Mouse (Mus musculus): Measurements from ENCODE around the gene Tjp1. TPM values are rescaled to one million over a fixed set of nuclear protein-coding genes. Genes with fewer than 3 reads are reported as not detected.

Gene Tjp1
- polyA plus RNA-seq, 1 experiment from 2014 or later, result 17.4 TPM

GRCm38 (mm10) chr7:65497733-65498583 is 29.6 kb downstream of the Tjp1 start:
- peak; percentile 86 for ATAC-seq
- WGBS, result 52% methylated on average over 12 of the region's 12 CpGs
- Histone ChIP-seq H3K9ac (ENCODE audit: low read depth, low read length) (no peak overlapping the region), H3K27ac (ENCODE audit: low read length) (no peak overlapping the region), H3K4me2 (ENCODE audit: low read depth, low read length) (no peak overlapping the region), H3K4me3 (ENCODE audit: low read length) (no peak overlapping the region), H3K9me3 (ENCODE audit: control insufficient read depth, low read length) (no peaks in the 10 kb centered on the region), H3K36me3 (ENCODE audit: control insufficient read depth, insufficient read depth, low read length) (no peaks in the 10 kb centered on the region), H3K27me3 (replicated peaks; ENCODE audit: control insufficient read depth, insufficient read depth, low read length) (no peaks in the 10 kb centered on the region), H3K4me1 (ENCODE audit: control insufficient read depth, insufficient read depth, low read length) (no peaks in the 10 kb centered on the region)

- Histone ChIP-seq H3K9me3 (ENCODE audit: control insufficient read depth, low read length) (no peaks in the 10 kb centered on the region), H3K4me3 (ENCODE audit: low read length) (no peak overlapping the region), H3K27ac (ENCODE audit: low read length) (no peak overlapping the region), H3K36me3 (ENCODE audit: control insufficient read depth, insufficient read depth, low read length) (no peaks in the 10 kb centered on the region), H3K9ac (ENCODE audit: low read depth, low read length) (no peak overlapping the region), H3K27me3 (replicated peaks; ENCODE audit: control insufficient read depth, insufficient read depth, low read length) (no peaks in the 10 kb centered on the region), H3K4me1 (ENCODE audit: control insufficient read depth, insufficient read depth, low read length) (peaks cover 10% of the 10 kb centered on the region), H3K4me2 (ENCODE audit: low read depth, low read length) (no peak overlapping the region)
- 79% methylated on average over 7 of the region's 7 CpGs for whole genome bisulfite sequencing
- no peak for ATAC-seq
Observed at GRCm38 (mm10) chr7:65490526-65490925, 37.1 kb downstream of the Tjp1 start.

GRCm38 (mm10) chr7:65489742-65490141 is 37.8 kb downstream of the Tjp1 start:
- Histone ChIP-seq H3K27ac (ENCODE audit: low read length) (no peak overlapping the region), H3K4me1 (ENCODE audit: control insufficient read depth, insufficient read depth, low read length) (peaks cover 11% of the 10 kb centered on the region), H3K9me3 (ENCODE audit: control insufficient read depth, low read length) (no peaks in the 10 kb centered on the region), H3K4me3 (ENCODE audit: low read length) (no peak overlapping the region), H3K27me3 (replicated peaks; ENCODE audit: control insufficient read depth, insufficient read depth, low read length) (no peaks in the 10 kb centered on the region), H3K4me2 (ENCODE audit: low read depth, low read length) (no peak overlapping the region), H3K36me3 (ENCODE audit: control insufficient read depth, insufficient read depth, low read length) (no peaks in the 10 kb centered on the region), H3K9ac (ENCODE audit: low read depth, low read length) (no peak overlapping the region)
- WGBS, result 67% methylated on average over 9 of the region's 9 CpGs
- no peak for ATAC-seq

- Histone ChIP-seq H3K4me2 (ENCODE audit: low read depth, low read length) (no peak overlapping the region), H3K27me3 (replicated peaks; ENCODE audit: control insufficient read depth, insufficient read depth, low read length) (no peaks in the 10 kb centered on the region), H3K9ac (ENCODE audit: low read depth, low read length) (no peak overlapping the region), H3K27ac (ENCODE audit: low read length) (no peak overlapping the region), H3K9me3 (ENCODE audit: control insufficient read depth, low read length) (no peaks in the 10 kb centered on the region), H3K36me3 (ENCODE audit: control insufficient read depth, insufficient read depth, low read length) (no peaks in the 10 kb centered on the region), H3K4me1 (ENCODE audit: control insufficient read depth, insufficient read depth, low read length) (peaks cover 16% of the 10 kb centered on the region), H3K4me3 (ENCODE audit: low read length) (no peak overlapping the region)
- WGBS, result 88% methylated on average over 6 of the region's 6 CpGs
- ATAC-seq, result no peak
Observed at GRCm38 (mm10) chr7:65489195-65489594, 38.4 kb downstream of the Tjp1 start.

GRCm38 (mm10) chr7:65486259-65486681 is 41.3 kb downstream of the Tjp1 start:
- ATAC-seq, result peak; percentile 72
- Histone ChIP-seq H3K4me3 (ENCODE audit: low read length) (peak overlapping the region; percentile 24), H3K4me2 (ENCODE audit: low read depth, low read length) (peak overlapping the region; percentile 57), H3K36me3 (ENCODE audit: control insufficient read depth, insufficient read depth, low read length) (no peaks in the 10 kb centered on the region), H3K9me3 (ENCODE audit: control insufficient read depth, low read length) (no peaks in the 10 kb centered on the region), H3K27me3 (replicated peaks; ENCODE audit: control insufficient read depth, insufficient read depth, low read length) (no peaks in the 10 kb centered on the region), H3K27ac (ENCODE audit: low read length) (peak overlapping the region; percentile 39), H3K4me1 (ENCODE audit: control insufficient read depth, insufficient read depth, low read length) (peaks cover 32% of the 10 kb centered on the region), H3K9ac (ENCODE audit: low read depth, low read length) (peak overlapping the region; percentile 41; the same call in 1 of the 2 replicates)
- 3% methylated on average over 13 of the region's 13 CpGs for WGBS

GRCm38 (mm10) chr7:65484170-65484778 is 43.3 kb downstream of the Tjp1 start:
- Histone ChIP-seq H3K4me1 (ENCODE audit: control insufficient read depth, insufficient read depth, low read length) (peaks cover 32% of the 10 kb centered on the region), H3K4me2 (ENCODE audit: low read depth, low read length) (no peak overlapping the region), H3K36me3 (ENCODE audit: control insufficient read depth, insufficient read depth, low read length) (no peaks in the 10 kb centered on the region), H3K27ac (ENCODE audit: low read length) (peak overlapping the region; percentile 90), H3K27me3 (replicated peaks; ENCODE audit: control insufficient read depth, insufficient read depth, low read length) (no peaks in the 10 kb centered on the region), H3K9ac (ENCODE audit: low read depth, low read length) (no peak overlapping the region), H3K9me3 (ENCODE audit: control insufficient read depth, low read length) (no peaks in the 10 kb centered on the region), H3K4me3 (ENCODE audit: low read length) (no peak overlapping the region)
- peak; percentile 86 for ATAC-seq
- WGBS, result 40% methylated on average over 5 of the region's 5 CpGs

- H3K36me3 ChIP-seq (ENCODE audit: control insufficient read depth, insufficient read depth, low read length), result no peaks in the 10 kb centered on the region
- peak; percentile 23 for ATAC-seq
- H3K4me1 ChIP-seq (ENCODE audit: control insufficient read depth, insufficient read depth, low read length), result peaks cover 32% of the 10 kb centered on the region
- no peaks in the 10 kb centered on the region for H3K27me3 ChIP-seq (replicated peaks; ENCODE audit: control insufficient read depth, insufficient read depth, low read length)
- no peak overlapping the region for H3K4me3 ChIP-seq (ENCODE audit: low read length)
- H3K9me3 ChIP-seq (ENCODE audit: control insufficient read depth, low read length), result no peaks in the 10 kb centered on the region
- no peak overlapping the region for H3K9ac ChIP-seq (ENCODE audit: low read depth, low read length)
- peak overlapping the region; percentile 31; the same call in 1 of the 2 replicates for H3K27ac ChIP-seq (ENCODE audit: low read length)
- 41% methylated on average over 2 of the region's 2 CpGs for WGBS
- no peak overlapping the region for H3K4me2 ChIP-seq (ENCODE audit: low read depth, low read length)
Observed at GRCm38 (mm10) chr7:65482216-65482615, 45.4 kb downstream of the Tjp1 start.

- Histone ChIP-seq H3K9ac (ENCODE audit: low read depth, low read length) (no peak overlapping the region), H3K9me3 (ENCODE audit: control insufficient read depth, low read length) (no peaks in the 10 kb centered on the region), H3K27me3 (replicated peaks; ENCODE audit: control insufficient read depth, insufficient read depth, low read length) (no peaks in the 10 kb centered on the region), H3K27ac (ENCODE audit: low read length) (no peak overlapping the region), H3K36me3 (ENCODE audit: control insufficient read depth, insufficient read depth, low read length) (no peaks in the 10 kb centered on the region), H3K4me1 (ENCODE audit: control insufficient read depth, insufficient read depth, low read length) (peaks cover 16% of the 10 kb centered on the region), H3K4me3 (ENCODE audit: low read length) (no peak overlapping the region), H3K4me2 (ENCODE audit: low read depth, low read length) (no peak overlapping the region)
- WGBS, result 64% methylated on average over 3 of the region's 3 CpGs
- ATAC-seq, result no peak
Observed at GRCm38 (mm10) chr7:65472048-65472447, 55.5 kb downstream of the Tjp1 start.

- no peak overlapping the region for H3K4me3 ChIP-seq (ENCODE audit: low read length)
- H3K36me3 ChIP-seq (ENCODE audit: control insufficient read depth, insufficient read depth, low read length), result no peaks in the 10 kb centered on the region
- no peak overlapping the region for H3K27ac ChIP-seq (ENCODE audit: low read length)
- H3K27me3 ChIP-seq (replicated peaks; ENCODE audit: control insufficient read depth, insufficient read depth, low read length), result no peaks in the 10 kb centered on the region
- no peaks in the 10 kb centered on the region for H3K9me3 ChIP-seq (ENCODE audit: control insufficient read depth, low read length)
- ATAC-seq, result no peak
- H3K9ac ChIP-seq (ENCODE audit: low read depth, low read length), result no peak overlapping the region
- WGBS, result 73% methylated on average over 6 of the region's 6 CpGs
- H3K4me2 ChIP-seq (ENCODE audit: low read depth, low read length), result no peak overlapping the region
- peaks cover 18% of the 10 kb centered on the region for H3K4me1 ChIP-seq (ENCODE audit: control insufficient read depth, insufficient read depth, low read length)
Observed at GRCm38 (mm10) chr7:65471406-65471805, 56.2 kb downstream of the Tjp1 start.
